Mouse (Mus musculus) layer of hippocampus, adult 2 months (tissue): ENCODE measurements around the gene Dagla. TPM values are rescaled to one million over a fixed set of nuclear protein-coding genes. Genes with fewer than 3 reads are reported as not detected.
A peak's percentile ranks its signal among the peaks of the same experiment; 100 is the strongest.

Experiments used
- DNase-seq, 2 experiments: peaks; one replicate each; pipeline ENCODE4 v3.0.0; 2022; ENCODE audit warnings: low spot score in 2 of 2
- H3K27ac ChIP-seq: fragments of 200-600 bp; 2 replicates; pipeline ENCODE4 v1.8.1; 2022
- H3K4me3 ChIP-seq: fragments of 200-600 bp; 2 replicates; pipeline ENCODE4 v1.8.1; 2022; ENCODE audit warnings: mild to moderate bottlenecking
- CTCF ChIP-seq: fragments of 200-600 bp; conservative IDR thresholded peaks from 2 replicates; pipeline ENCODE4 v1.8.1; 2022; ENCODE audit warnings: antibody characterized with exemption, mild to moderate bottlenecking, moderate library complexity
- long read RNA-seq, 2 experiments: library from polyadenylated mRNA; stranded (forward); transcript quantifications; one replicate each; pipeline ENCODE4 v2.0.0; 2021; ENCODE audit warnings: borderline mapping rate in 2 of 2
- total RNA-seq, 2 experiments: library from RNA; stranded (reverse); gene quantifications; 2 replicates each; pipeline ENCODE4 v1.2.3; 2021

Dagla gene
- 100 to 1,000 TPM; 130 to 131 TPM for total RNA-seq
- long read RNA-seq, experiment 1, full-length matches to known transcripts: 29 of 74 reads
- long read RNA-seq, experiment 1, partial matches to known transcripts: 9 of 74 reads
- long read RNA-seq, experiment 1, other reads (novel, unspliced or antisense): 36 of 74 reads
- long read RNA-seq, experiment 2, full-length matches to known transcripts: 37 of 89 reads
- long read RNA-seq, experiment 2, partial matches to known transcripts: 10 of 89 reads
- long read RNA-seq, experiment 2, other reads (novel, unspliced or antisense): 42 of 89 reads

- peak; percentile 100 for TF ChIP-seq CTCF
- DNase-seq: peak; percentile 64 to 89
- peak within 1 kb of the TSS; percentile 96 for H3K27ac ChIP-seq
- H3K4me3 ChIP-seq: peak within 1 kb of the TSS; percentile 94
Measured at GRCm38 (mm10) chr19:10304810-10305544, at the start of gene Dagla. TSS of gene Dagla (minus strand) at chr19:10304877.

GRCm38 (mm10) chr19:10352218-10352617, 47.5 kb upstream of the Dagla start:
- Histone ChIP-seq H3K27ac (no peak overlapping the region), H3K4me3 (no peak overlapping the region)
- no peak for TF ChIP-seq CTCF
- DNase-seq: no peak

GRCm38 (mm10) chr19:10347628-10348273, 43.1 kb upstream of the Dagla start:
- H3K4me3 ChIP-seq: no peak overlapping the region
- TF ChIP-seq CTCF: no peak
- no peak for DNase-seq
- no peak overlapping the region for H3K27ac ChIP-seq

DNA sequence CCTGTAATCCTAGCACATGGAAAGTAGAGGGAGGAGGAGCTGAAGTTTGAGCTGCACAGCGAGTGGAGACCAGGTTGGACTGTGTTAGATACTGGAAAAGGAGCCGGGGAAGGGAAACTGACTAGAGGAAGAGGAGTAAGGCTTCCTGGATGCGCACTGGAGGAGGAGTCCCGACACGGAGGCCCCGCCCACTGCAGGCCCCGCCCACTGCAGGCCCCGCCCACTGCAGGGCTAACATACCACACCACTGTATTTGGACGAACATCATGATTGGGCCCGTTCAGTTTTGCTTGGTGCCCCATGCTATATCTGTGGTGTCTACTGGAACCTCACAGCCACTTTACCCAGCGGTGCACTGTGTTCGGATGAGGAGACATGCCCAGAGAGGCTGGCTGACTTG, 41.0 kb upstream of the Dagla start:
- H3K4me3 ChIP-seq: no peak overlapping the region
- H3K27ac ChIP-seq: no peak overlapping the region
- no peak for TF ChIP-seq CTCF
- no peak for DNase-seq

- no peak for DNase-seq
Measured at GRCm38 (mm10) chr19:10343866-10344265, 39.2 kb upstream of the Dagla start.

GRCm38 (mm10) chr19:10341817-10342439, 37.3 kb upstream of the Dagla start:
- H3K27ac ChIP-seq: peak overlapping the region; percentile 68
- H3K4me3 ChIP-seq: no peak overlapping the region
- peak; percentile 70 for DNase-seq
- TF ChIP-seq CTCF: no peak; the same call in 1 of the 2 replicates

More at GRCm38 (mm10) chr19:10343866-10344265, 39.2 kb upstream of the Dagla start:
- Histone ChIP-seq H3K4me3 (no peak overlapping the region), H3K27ac (no peak overlapping the region)
- TF ChIP-seq CTCF: no peak

- peak; percentile 46 to 66 for DNase-seq
- Histone ChIP-seq H3K27ac (peak overlapping the region; percentile 68), H3K4me3 (no peak overlapping the region)
- TF ChIP-seq CTCF: peak; percentile 94
Measured at GRCm38 (mm10) chr19:10341152-10341551, 36.5 kb upstream of the Dagla start.

GRCm38 (mm10) chr19:10340661-10341060, 36.0 kb upstream of the Dagla start:
- H3K27ac ChIP-seq: no peak overlapping the region
- TF ChIP-seq CTCF: no peak
- DNase-seq: no peak
- no peak overlapping the region for H3K4me3 ChIP-seq

- TF ChIP-seq CTCF: peak; percentile 15; the same call in 1 of the 2 replicates
- H3K4me3 ChIP-seq: no peak overlapping the region
- DNase-seq: no peak
- H3K27ac ChIP-seq: peak overlapping the region; percentile 71
Measured at GRCm38 (mm10) chr19:10339271-10339670, 34.6 kb upstream of the Dagla start.

DNA sequence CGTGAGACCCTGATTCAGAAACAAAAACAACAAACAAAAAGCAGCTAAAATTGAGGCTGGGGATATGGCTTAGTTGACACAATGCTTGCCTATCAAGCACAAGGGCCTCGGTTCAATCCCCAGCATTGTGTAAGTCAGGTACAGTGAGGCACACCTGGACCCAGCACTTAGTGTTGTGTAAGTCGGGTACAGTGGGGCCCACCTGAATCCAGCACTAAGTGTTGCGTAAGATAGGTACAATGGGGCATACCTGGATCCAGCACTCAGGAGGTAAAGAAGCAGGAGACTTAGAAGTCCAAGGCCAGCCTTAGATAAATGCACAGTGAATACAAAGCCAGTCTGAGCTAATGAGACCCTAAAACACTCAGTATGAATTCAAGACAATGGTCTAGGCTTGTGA, 34.0 kb upstream of the Dagla start:
- Histone ChIP-seq H3K27ac (peak overlapping the region; percentile 71; the same call in 1 of the 2 replicates), H3K4me3 (no peak overlapping the region)
- DNase-seq: no peak
- TF ChIP-seq CTCF: no peak

DNA sequence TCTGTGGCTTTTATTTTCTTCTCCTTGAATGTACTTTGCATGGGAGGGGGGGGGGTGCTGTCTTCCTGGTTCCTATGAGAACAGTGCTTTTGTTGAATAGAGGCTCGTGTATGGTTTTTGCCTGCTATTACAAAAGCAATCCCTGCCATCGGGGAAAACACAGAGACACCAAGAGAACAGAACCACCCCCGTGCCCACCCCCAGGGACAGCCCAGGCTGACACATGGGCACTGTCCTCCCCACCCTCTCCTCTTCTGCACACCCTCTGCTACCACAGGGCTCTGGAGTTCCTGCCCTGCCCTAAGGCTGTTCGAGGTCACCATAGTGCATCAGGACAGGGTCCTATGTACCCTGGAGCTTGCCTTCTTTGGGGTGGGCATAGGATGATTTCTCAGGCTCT, 29.8 kb upstream of the Dagla start:
- H3K27ac ChIP-seq: peak overlapping the region; percentile 82
- peak; percentile 56 to 64 for DNase-seq

GRCm38 (mm10) chr19:10333545-10334252, 29.0 kb upstream of the Dagla start:
- DNase-seq: peak; percentile 50 to 87
- Histone ChIP-seq H3K27ac (peak overlapping the region; percentile 66), H3K4me3 (no peak overlapping the region)
- TF ChIP-seq CTCF: peak; percentile 96

More for the DNA sequence above, 29.8 kb upstream of the Dagla start:
- H3K4me3 ChIP-seq: no peak overlapping the region
- no peak for TF ChIP-seq CTCF
